Mouse (Mus musculus): ENCODE measurements around the gene Rpl15. TPM values are rescaled to one million over a fixed set of nuclear protein-coding genes. Genes with fewer than 3 reads are reported as not detected.
"Not testable (repeated sequence)": the region's sequence is repeated elsewhere in the genome, so short reads cannot be mapped to it uniquely, and the experiment has no call there.

Rpl15 gene
- total RNA-seq (2021) = 100 to 1,000 TPM; 997 to 998 TPM
- long read RNA-seq, experiment 1, transcript Rpl15-202 (4 exons, 1,922 nt) = major isoform, 265 of 349 reads
- long read RNA-seq, experiment 1, transcript Rpl15-204 (3 exons, 802 nt) = minor isoform, 5 of 349 reads
- long read RNA-seq, experiment 1, transcript Rpl15-203 (4 exons, 802 nt) = minor isoform, 13 of 349 reads
- long read RNA-seq, experiment 1, transcript Rpl15-201 (4 exons, 883 nt) = minor isoform, 47 of 349 reads
- long read RNA-seq, experiment 1, partial matches to known transcripts = 2 of 349 reads
- long read RNA-seq, experiment 1, other reads (novel, unspliced or antisense) = 15 of 349 reads
- long read RNA-seq, experiment 2, transcript Rpl15-201 (4 exons, 883 nt) = minor isoform, 19 of 243 reads
- long read RNA-seq, experiment 2, transcript Rpl15-203 (4 exons, 802 nt) = minor isoform, 8 of 243 reads
- long read RNA-seq, experiment 2, transcript Rpl15-202 (4 exons, 1,922 nt) = major isoform, 199 of 243 reads
- long read RNA-seq, experiment 2, partial matches to known transcripts = 0 of 243 reads
- long read RNA-seq, experiment 2, other reads (novel, unspliced or antisense) = 13 of 243 reads

DNA sequence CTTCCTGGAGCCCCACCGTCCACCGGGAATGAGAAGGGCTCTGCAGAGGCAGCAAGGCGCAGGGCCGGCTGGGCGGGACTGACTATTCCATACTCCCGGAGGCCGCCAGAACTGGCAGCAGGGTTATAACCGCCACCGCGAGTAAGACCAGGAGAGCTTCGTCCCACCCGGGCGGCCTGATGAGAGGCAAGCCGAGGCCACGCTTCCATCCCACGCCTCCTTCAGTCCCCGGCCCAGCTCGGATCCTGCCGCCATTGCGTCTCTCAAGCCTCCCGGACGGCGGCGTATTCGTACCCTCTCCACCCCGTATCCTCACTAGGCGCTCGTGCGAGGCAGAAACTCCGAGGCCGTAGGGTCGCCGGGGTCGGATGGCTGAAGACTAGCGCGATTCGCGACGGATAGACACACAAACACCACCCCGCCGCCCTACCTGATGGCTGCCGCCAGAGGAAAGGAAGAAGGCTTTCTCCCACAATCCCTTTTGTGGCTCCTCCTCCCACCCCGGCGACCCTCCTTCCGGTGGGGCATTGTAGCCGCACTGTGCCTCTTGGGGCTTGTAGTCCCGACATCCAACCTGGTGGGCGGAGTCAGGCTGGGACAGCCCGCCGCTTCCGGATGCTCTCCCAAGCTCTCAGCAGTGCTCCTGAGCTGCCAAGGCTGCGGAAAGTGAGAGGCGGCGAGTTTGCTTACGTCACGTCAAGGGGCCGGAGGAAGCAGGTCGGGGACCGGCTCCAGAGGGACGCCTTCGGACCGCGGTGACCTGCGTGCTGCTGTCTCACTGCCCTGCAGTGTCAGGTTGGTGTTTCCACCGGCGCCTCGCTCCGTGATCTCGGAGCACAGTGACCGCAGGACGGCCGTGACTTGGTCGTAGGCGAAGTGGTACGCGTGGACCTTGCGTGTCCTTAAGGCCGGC lies at the start of gene Rpl15, which contains the start of gene Nkiras1:
Gene Rpl15, minus strand, starts transcription at position 863 of the 913 bp plus-strand sequence.
Gene Nkiras1, plus strand, starts transcription at position 608 of the 913 bp plus-strand sequence.
- DNase-seq = peak; percentile 98

DNA sequence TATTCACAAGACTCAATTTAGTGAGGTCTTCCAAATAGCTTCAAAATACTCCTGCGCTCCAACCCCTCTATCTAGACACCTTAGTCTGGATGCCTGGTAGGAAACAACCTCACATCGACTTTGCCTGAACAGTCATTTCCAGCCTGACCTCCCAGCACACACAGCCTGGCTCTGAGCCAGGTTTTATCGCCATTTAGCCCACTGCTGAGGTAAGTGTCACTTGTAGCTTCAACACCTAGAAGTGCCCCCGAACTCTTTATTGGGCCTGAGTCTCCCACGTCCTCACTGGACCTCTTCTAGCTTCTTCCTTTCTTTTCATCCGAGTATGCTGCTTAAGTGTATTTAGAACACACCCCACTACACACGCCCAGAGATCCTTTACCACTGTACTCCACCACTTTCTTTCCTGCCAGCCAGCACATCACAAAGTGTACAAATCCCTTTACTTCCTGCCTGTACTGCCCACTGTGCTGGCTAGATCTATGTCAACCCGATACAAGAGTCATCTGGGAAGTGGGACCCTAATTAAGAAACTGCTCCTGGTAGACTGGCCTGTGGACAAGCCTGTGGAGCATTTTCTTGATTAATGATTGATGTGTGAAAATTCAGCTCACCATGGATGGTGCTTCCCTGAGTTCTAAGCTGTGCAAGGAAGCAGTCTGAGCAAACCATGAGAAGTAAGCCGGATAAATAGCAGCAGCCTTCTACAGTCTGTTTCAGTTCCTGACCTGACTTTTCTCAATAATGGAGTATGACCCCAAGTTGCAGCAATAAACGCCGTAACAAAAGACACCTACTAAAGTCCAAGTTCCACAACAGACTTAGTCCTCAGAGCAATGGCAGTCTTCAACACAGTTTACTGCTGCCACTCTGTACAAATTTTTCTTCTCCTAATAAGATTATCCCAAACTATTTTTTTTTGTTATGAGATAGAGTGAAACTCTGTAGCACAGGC lies 46.5 kb upstream of the Rpl15 start:
- no peak for DNase-seq

DNA sequence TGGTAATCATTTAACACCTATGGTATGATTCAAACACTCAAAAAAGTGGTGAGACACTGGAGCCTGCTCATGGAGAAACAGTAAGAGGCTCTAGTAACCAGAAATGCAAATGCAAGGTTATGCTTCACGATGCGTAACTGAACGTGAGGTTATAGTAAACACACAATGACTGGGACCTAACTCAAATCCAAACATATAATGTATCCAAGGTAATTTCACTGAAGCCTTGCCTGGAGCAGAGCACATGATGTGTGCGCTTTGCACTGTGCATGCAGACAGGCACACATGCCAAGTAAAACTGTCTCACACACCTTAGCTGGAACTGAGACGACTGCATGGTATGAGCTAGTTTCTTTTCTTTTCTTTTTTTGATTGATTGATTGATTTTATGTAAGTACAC lies 33.0 kb upstream of the Rpl15 start:
- DNase-seq = no peak

DNA sequence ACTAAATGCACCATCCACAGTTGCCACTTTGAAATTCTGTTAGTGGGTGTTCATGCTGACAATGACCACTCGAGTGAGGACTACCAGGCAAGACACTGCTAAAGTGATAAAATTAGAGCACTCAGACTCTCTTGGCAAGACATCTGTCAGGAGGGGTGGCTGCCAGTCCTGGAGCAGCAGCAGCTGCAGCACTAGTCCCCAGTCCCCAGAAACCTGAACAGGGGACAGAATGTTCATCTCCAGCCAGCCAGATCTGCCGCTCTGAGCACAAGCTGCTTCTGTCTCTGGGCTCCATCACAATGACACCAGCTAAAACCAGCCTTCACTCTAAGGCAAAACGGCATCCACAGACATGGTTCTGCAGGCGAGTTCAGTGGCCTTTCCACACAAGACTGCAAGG lies 32.1 kb upstream of the Rpl15 start:
- DNase-seq = no peak

- no peak for DNase-seq
Measured at GRCm38 (mm10) chr14:18302750-18303149, 31.6 kb upstream of the Rpl15 start.

DNA sequence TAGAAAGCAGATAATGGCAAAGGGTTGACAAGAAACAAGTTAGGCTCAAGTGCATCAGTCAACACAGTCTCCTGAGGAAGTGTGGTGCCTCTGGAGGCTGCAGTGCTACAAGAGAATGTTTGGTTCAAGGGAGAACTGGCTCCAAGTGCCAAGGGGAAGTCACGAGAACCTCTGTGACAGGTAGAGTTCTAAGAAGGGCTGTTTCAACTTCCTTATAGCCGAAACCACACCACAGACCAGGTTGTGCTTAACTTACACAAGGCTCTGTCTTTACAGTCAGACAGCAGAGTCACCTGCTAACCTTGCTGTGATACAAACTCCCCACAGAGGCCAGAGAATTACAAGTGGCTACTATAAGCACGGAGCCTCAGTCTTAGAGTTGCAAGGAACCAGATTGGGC lies 30.4 kb upstream of the Rpl15 start:
- no peak for DNase-seq

- no peak for DNase-seq
Measured at GRCm38 (mm10) chr14:18300676-18301075, 29.5 kb upstream of the Rpl15 start.

- no peak for DNase-seq
Measured at GRCm38 (mm10) chr14:18298874-18299273, 27.7 kb upstream of the Rpl15 start.

DNA sequence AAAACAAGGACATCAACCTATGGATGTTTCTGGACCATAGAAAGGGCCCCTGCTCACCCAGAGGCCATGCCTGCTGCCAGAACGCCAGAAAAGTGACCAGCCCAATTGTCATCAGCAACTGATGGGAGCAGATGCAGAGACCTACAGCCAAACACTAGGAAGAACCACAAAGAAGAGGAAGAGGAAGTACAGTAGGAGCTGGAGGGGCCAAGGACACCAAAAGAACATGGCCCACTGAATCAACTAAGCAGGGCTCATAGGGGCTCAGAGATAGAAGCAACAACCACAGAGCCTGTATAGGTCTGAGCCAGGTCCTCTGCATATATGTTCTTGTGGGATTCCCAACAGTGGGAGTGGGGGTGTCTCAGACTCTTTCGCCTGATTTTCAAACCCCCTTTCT lies 26.2 kb upstream of the Rpl15 start:
- DNase-seq = no peak

- DNase-seq = no peak
Measured at GRCm38 (mm10) chr14:18292578-18292977, 21.4 kb upstream of the Rpl15 start.

DNA sequence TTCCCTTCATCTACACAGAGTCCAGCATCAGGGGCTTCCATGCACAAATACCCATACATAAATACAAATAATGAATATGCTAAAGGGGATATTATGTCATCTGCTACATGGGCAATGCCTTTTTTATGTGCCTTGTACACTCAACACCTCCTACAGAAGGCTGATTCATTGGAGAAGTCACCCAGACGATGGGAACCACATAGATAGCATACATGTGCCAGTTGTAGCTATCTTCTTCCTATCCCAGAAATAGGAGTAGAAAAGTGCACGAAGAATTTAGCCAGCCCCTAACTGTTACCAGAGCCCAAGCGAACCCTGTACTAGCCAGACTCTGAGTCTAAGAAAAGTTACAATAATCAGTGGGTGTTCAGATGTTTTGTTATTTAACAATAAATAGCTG lies 20.9 kb upstream of the Rpl15 start:
- no peak for DNase-seq

- DNase-seq = peak; percentile 41
Measured at GRCm38 (mm10) chr14:18287391-18287790, 16.2 kb upstream of the Rpl15 start.

- no peak for DNase-seq
Measured at GRCm38 (mm10) chr14:18286441-18286840, 15.2 kb upstream of the Rpl15 start.

DNA sequence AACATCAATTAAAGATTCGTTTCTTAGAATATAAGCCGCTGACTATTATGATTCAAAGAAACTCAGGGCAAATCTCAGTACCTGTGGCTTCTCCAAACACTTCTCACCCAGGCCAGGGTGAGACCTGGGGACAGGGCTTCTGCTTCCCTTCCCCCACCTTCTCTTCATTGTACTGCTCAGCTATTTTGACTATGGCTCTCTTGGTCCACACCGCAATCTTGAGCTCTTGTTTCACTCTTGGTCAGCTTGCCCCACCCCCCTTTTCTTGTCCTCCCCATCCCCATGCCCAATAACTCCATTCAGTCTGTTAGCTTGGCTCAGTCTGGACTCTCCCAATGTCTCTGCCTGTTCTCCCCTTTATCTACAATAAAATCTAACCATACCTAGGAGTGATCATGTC lies 14.3 kb upstream of the Rpl15 start:
- DNase-seq = no peak

GRCm38 (mm10) chr14:18284581-18284980 lies 13.4 kb upstream of the Rpl15 start:
- DNase-seq = peak; percentile 23

DNA sequence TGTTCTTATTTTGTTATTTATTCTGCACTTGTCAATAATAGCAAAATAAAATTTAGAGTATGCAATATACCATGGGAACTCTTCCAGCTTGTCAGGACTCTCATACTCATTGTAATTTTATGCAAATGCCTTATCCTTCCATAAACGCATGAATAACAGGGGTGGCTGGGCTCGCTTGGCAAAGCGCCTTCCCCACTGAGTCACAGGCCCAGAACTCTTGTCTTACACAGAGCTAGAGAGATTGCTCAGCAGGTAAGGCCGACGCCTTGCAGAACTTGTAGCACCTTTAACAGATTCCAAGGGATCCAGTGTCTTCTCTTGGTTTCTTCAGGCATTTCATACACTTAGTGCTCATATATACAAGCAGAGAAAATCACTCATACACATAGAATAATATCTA lies 9.2 kb upstream of the Rpl15 start:
- no peak for DNase-seq

- no peak for DNase-seq
Measured at GRCm38 (mm10) chr14:18274526-18274925, 3.3 kb upstream of the Rpl15 start.

- DNase-seq = no peak
Measured at GRCm38 (mm10) chr14:18271666-18272065, 475 bp upstream of the Rpl15 start.

- DNase-seq = not testable (repeated sequence)
Measured at GRCm38 (mm10) chr14:18269947-18270528, 1.2 kb downstream of the Rpl15 start.

- DNase-seq = peak; percentile 60
Measured at GRCm38 (mm10) chr14:18263427-18263826, 7.8 kb downstream of the Rpl15 start.

DNA sequence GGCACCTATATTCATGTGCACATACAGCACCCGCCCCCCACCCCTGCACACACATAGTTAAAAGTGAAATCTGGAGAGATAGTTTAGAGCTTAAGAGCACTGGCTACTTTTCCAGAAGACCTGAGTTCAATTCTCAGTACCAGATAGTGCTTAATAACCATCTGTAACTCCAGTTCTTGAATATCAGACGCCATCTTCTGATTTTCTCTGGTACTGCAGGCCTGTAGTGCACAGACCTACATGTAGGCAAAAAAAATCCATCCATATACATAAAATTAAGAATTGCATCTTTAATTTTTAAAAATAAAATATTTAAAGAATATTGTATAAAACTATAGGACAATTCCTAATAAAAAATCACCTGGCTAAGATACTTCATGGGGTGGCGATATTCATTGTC lies 10.0 kb downstream of the Rpl15 start:
- DNase-seq = no peak

Data from adrenal gland, postnatal 10 days (tissue).